ENCODE assay signal across 21 mouse cellular contexts in the genomic region with DNA sequence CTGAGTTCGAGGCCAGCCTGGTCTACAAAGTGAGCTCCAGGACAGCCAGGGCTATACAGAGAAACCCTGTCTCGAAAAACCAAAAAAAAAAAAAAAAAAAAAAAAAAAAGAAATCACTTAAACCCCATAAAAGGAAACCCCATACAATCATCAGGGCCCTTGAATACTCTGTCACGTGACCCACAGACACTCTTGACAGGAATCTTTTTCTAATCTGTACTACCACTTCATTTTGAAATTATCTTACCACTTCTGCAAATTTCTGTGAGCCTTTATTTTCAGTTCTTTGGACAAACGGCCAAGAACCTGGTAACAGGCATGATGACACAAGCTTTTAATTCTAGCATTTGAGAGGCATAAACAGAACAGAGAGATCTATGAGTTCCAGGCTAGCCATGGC. TPM values are rescaled to one million over a fixed set of nuclear protein-coding genes. Genes with fewer than 3 reads are reported as not detected.
A peak's percentile ranks its signal among the peaks of the same experiment; 100 is the strongest.
DNase-seq lines count a peak whose midpoint lies in the region; ATAC-seq and TF ChIP-seq lines count a peak whose summit lies in the region.
"Had no signal": no experiment of that assay in that cellular context is flagged by ENCODE, and none has a peak within 500 bp of the region (broad histone marks: within the 10 kb centered on the region; RNA-seq: fewer than 3 reads in every experiment).

No protein-coding gene starts in this region.

- TF ChIP-seq EP300 in lung, postnatal 0 days (IDR thresholded peaks at IDR 0.05), result no peak
- TF ChIP-seq EP300 in MEL (IDR thresholded peaks at IDR 0.05; ENCODE audit: low read depth in 1 of 2, low read length in 2 of 2), result no peak

- H3K36me3 ChIP-seq in lung, postnatal 0 days (ENCODE audit: insufficient read depth, low read length), result no peaks in the 10 kb centered on the region
- no peaks in the 10 kb centered on the region for H3K36me3 ChIP-seq in MEL (ENCODE audit: control insufficient read depth in 1 of 2, insufficient read depth in 2 of 2, low read length in 2 of 2)
- H3K36me3 ChIP-seq in macrophage (ENCODE audit: inconsistent target), result no peaks in the 10 kb centered on the region
- H3K36me3 ChIP-seq: embryonic facial prominence, embryonic 10.5 days; G1E; heart, embryonic 15.5 days; hindbrain, embryonic 10.5 days had no signal

- intact Hi-C loops in left cerebral cortex, postnatal 36 days (cut with DNase I), result no loop called here
- intact Hi-C loops in left cerebral cortex, postnatal 14 days (cut with DNase I), result no loop called here

- WGBS in lung, postnatal 0 days, result 86% methylated on average over 2 of the region's 4 CpGs
- 27% methylated on average over 2 of the region's 4 CpGs for WGBS in macrophage (ENCODE audit: missing documents)

- DNase-seq in lung, postnatal 0 days (ENCODE audit: low spot score), result peak; percentile 21
- DNase-seq in lung, adult 18-20 months, result no peak
- peak; percentile 36 for DNase-seq in MEL (ENCODE audit: low read depth, low spot score)
- DNase-seq in cerebellum, adult 9-11 months, result no peak
- no peak for DNase-seq in left cerebral cortex, postnatal 36 days (ENCODE audit: low spot score in 2 of 2)
- DNase-seq in left cerebral cortex, postnatal 14 days (ENCODE audit: low spot score in 2 of 2), result no peak
- DNase-seq: adrenal gland, postnatal 10 days; cerebellum, adult 11-12 months; cerebellum, adult 9-10 months; cerebellum, postnatal 36 days; gastrocnemius, adult 2 months; gastrocnemius, postnatal 25 days; heart, adult 2 months had no signal

- H3K9ac ChIP-seq in lung, postnatal 0 days (replicated peaks; ENCODE audit: low read depth), result no peak overlapping the region
- no peak overlapping the region for H3K9ac ChIP-seq in MEL (ENCODE audit: control insufficient read depth, low read depth, low read length, poor library complexity, severe bottlenecking)
- H3K9ac ChIP-seq: heart, embryonic 15.5 days; hindbrain, embryonic 14.5 days had no signal

- no peaks in the 10 kb centered on the region for H3K9me3 ChIP-seq in lung, postnatal 0 days (ENCODE audit: low read length)
- no peaks in the 10 kb centered on the region for H3K9me3 ChIP-seq in MEL (replicated peaks; ENCODE audit: insufficient read depth, low read length)
- H3K9me3 ChIP-seq: embryonic facial prominence, embryonic 10.5 days; G1E; heart, embryonic 15.5 days; hindbrain, embryonic 10.5 days had no signal

- TF ChIP-seq CTCF in lung, postnatal 0 days (IDR thresholded peaks at IDR 0.05), result no peak
- TF ChIP-seq CTCF in MEL (IDR thresholded peaks at IDR 0.05 in 2 of 3, conservative IDR thresholded peaks at IDR 0.05 in 1 of 3; ENCODE audit: control insufficient read depth in 1 of 3, insufficient read depth in 1 of 3, low read depth in 2 of 3, low read length in 3 of 3, poor library complexity in 1 of 3, severe bottlenecking in 1 of 3), result no peak

- no peak for ATAC-seq in lung, postnatal 0 days
- ATAC-seq: forebrain, embryonic 14.5 days had no signal

- H3K27ac ChIP-seq in lung, postnatal 0 days (ENCODE audit: low read length), result no peak overlapping the region
- H3K27ac ChIP-seq in MEL (ENCODE audit: control insufficient read depth, low read depth, low read length) (no peak overlapping the region), macrophage (peak overlapping the region; percentile 56)
- H3K27ac ChIP-seq: embryonic facial prominence, embryonic 10.5 days; gastrocnemius, adult 2 months; heart, adult 2 months; heart, embryonic 15.5 days; hindbrain, embryonic 10.5 days; hindbrain, embryonic 14.5 days had no signal

- no peaks in the 10 kb centered on the region for H3K27me3 ChIP-seq in lung, postnatal 0 days (replicated peaks; ENCODE audit: insufficient read depth, low read length)
- no peaks in the 10 kb centered on the region for H3K27me3 ChIP-seq in MEL (ENCODE audit: control insufficient read depth in 1 of 2, insufficient read depth in 2 of 2, low read length in 2 of 2)
- H3K27me3 ChIP-seq: heart, embryonic 15.5 days had no signal

- no peaks in the 10 kb centered on the region for H3K4me1 ChIP-seq in lung, postnatal 0 days (ENCODE audit: insufficient read depth, low read depth, low read length)
- no peaks in the 10 kb centered on the region for H3K4me1 ChIP-seq in MEL (ENCODE audit: control insufficient read depth in 1 of 2, insufficient read depth in 2 of 2, low read length in 2 of 2)
- H3K4me1 ChIP-seq: embryonic facial prominence, embryonic 10.5 days; heart, embryonic 15.5 days had no signal

- H3K4me3 ChIP-seq in lung, postnatal 0 days (ENCODE audit: low read depth, low read length), result no peak overlapping the region
- H3K4me3 ChIP-seq in MEL (ENCODE audit: control insufficient read depth in 1 of 2, insufficient read depth in 1 of 2, low read depth in 2 of 2, low read length in 2 of 2) (no peak overlapping the region), macrophage (ENCODE audit: inconsistent target) (no peak overlapping the region)
- H3K4me3 ChIP-seq: embryonic facial prominence, embryonic 10.5 days; gastrocnemius, adult 2 months; heart, adult 2 months; heart, embryonic 15.5 days; hindbrain, embryonic 10.5 days had no signal

- H3K4me2 ChIP-seq in lung, postnatal 0 days (replicated peaks; ENCODE audit: low read depth, low read length), result no peak overlapping the region
- H3K4me2 ChIP-seq: heart, embryonic 11.5 days; heart, embryonic 15.5 days; hindbrain, embryonic 14.5 days had no signal

- no peak for TF ChIP-seq POLR2A in MEL (IDR thresholded peaks at IDR 0.05; ENCODE audit: control insufficient read depth in 1 of 2, insufficient read depth in 1 of 2, low read depth in 1 of 2, low read length in 2 of 2, poor library complexity in 1 of 2)

- TF ChIP-seq RAD21 in MEL (IDR thresholded peaks at IDR 0.05; ENCODE audit: low read depth, low read length), result no peak

- no peaks in the 10 kb centered on the region for H3K79me2 ChIP-seq in MEL (ENCODE audit: control insufficient read depth, insufficient read depth, low read length, poor library complexity)
- H3K79me2 ChIP-seq in macrophage (ENCODE audit: inconsistent target), result no peaks in the 10 kb centered on the region

TF ChIP-seq in MEL, 35 proteins besides CTCF, POLR2A, EP300 and RAD21:
- TF ChIP-seq ZNF384 (IDR thresholded peaks at IDR 0.05; ENCODE audit: low read depth, low read length) (0 out of 2 replicates have a peak, but pooled peaks have one; percentile 32), NRF1 (IDR thresholded peaks at IDR 0.05; ENCODE audit: insufficient read depth, low read depth, low read length, poor library complexity, severe bottlenecking) (no peak), USF2 (IDR thresholded peaks at IDR 0.05; ENCODE audit: borderline replicate concordance in 1 of 2, insufficient read depth in 1 of 2, low read depth in 1 of 2, low read length in 2 of 2) (0 out of 4 replicates have a peak, but pooled peaks of 1 of the 2 experiments have one; percentile 31), USF1 (IDR thresholded peaks at IDR 0.05; ENCODE audit: low read depth, low read length) (peak; percentile 86), ZC3H11A (IDR thresholded peaks at IDR 0.05; ENCODE audit: low read depth, low read length) (no peak)
TF ChIP-seq in MEL: peak in this region for 3.

RNA-seq across cellular contexts. Expression of a gene that starts 34.6 kb away (rescaled TPM):
- 63.0 and 64.9 TPM in 2 replicates for polyA plus RNA-seq in lung, postnatal 0 days (2015; fragmentation: Nextera tagmentation; extraction: Ambion mirVana)
- 5.5 and 5.7 TPM in 2 replicates for total RNA-seq in MEL (2012; rRNA removed)
- polyA plus RNA-seq in MEL (2012; ENCODE audit: insufficient read depth in 1 of 2, insufficient read length in 2 of 2, low read depth in 1 of 2, low replicate concordance in 2 of 2, missing spikeins in 1 of 2), result 10 to 100 TPM in 1 of 2 experiments, not detected in 1; 11.4 TPM
- total RNA-seq in macrophage (2018; cell fraction: chromatin; rRNA removed), result 100 to 1,000 TPM; 411 to 897 (median 475) TPM
- total RNA-seq in macrophage (2018; cell fraction: cytosol; rRNA removed), result 10 to 100 TPM; 36.5 to 69.0 (median 50.0) TPM
- 100 to 1,000 TPM; 161 to 515 (median 250) TPM for total RNA-seq in macrophage (2018; cell fraction: nucleus; rRNA removed)
- polyA plus RNA-seq in macrophage (2018), result 22.8 to 37.7 TPM (median 32.3 TPM) in 3 replicates
- 10 to 100 TPM; 49.3 to 64.1 TPM for total RNA-seq in left cerebral cortex, postnatal 36 days (2021)
- total RNA-seq in left cerebral cortex, postnatal 14 days (2021), result 10 to 100 TPM; 51.0 to 52.2 TPM

RNA-seq across cellular contexts. Expression of a gene that starts 34.6 kb away (rescaled TPM):
- polyA plus RNA-seq in lung, postnatal 0 days (2015; fragmentation: Nextera tagmentation; extraction: Ambion mirVana), result 46.8 and 64.1 TPM in 2 replicates
- total RNA-seq in MEL (2012; rRNA removed), result 36.4 and 42.6 TPM in 2 replicates
- polyA plus RNA-seq in MEL (2012; ENCODE audit: insufficient read depth in 1 of 2, insufficient read length in 2 of 2, low read depth in 1 of 2, low replicate concordance in 2 of 2, missing spikeins in 1 of 2), result 10 to 100 TPM in 1 of 2 experiments, not detected in 1; 32.3 TPM
- total RNA-seq in macrophage (2018; cell fraction: chromatin; rRNA removed), result 100 to 1,000 TPM; 192 to 503 (median 288) TPM
- total RNA-seq in macrophage (2018; cell fraction: cytosol; rRNA removed), result 10 to 100 TPM; 33.5 to 60.6 (median 41.9) TPM
- 100 to 1,000 TPM; 107 to 319 (median 174) TPM for total RNA-seq in macrophage (2018; cell fraction: nucleus; rRNA removed)
- 36.4 to 41.1 TPM (median 40.1 TPM) in 3 replicates for polyA plus RNA-seq in macrophage (2018)
- total RNA-seq in left cerebral cortex, postnatal 36 days (2021), result 10 to 100 TPM; 53.9 to 59.4 TPM
- total RNA-seq in left cerebral cortex, postnatal 14 days (2021), result 10 to 100 TPM; 60.8 to 63.0 TPM

Comparison
In these comparisons a context has a peak if more than half of its experiments do, and no peak if none do; other contexts are left out.
1. DNase-seq: peak in lung, postnatal 0 days (single experiment) and MEL (single experiment); none in lung, adult 18-20 months (0 of 2), cerebellum, adult 9-11 months (single experiment), left cerebral cortex, postnatal 36 days (0 of 2) and left cerebral cortex, postnatal 14 days (0 of 2).